31 mouse cellular contexts compared by ENCODE assay signal in genomic region chr11:98050520-98050815, GRCm38 (mm10). TPM values are rescaled to one million over a fixed set of nuclear protein-coding genes. Genes with fewer than 3 reads are reported as not detected.
DNase-seq lines count a peak whose midpoint lies in the region; ATAC-seq and TF ChIP-seq lines count a peak whose summit lies in the region.
"Had no signal": no experiment of that assay in that cellular context is flagged by ENCODE, and none has a peak within 500 bp of the region (broad histone marks: within the 10 kb centered on the region; RNA-seq: fewer than 3 reads in every experiment).

No protein-coding gene starts in this region.

- WGBS in neural tube, embryonic 11.5 days = 3% methylated on average over 2 of the region's 2 CpGs
- 42% methylated on average over 2 of the region's 2 CpGs for WGBS in embryonic facial prominence, embryonic 10.5 days
- WGBS in neural tube, embryonic 15.5 days = 25% methylated on average over 2 of the region's 2 CpGs

- no peak for TF ChIP-seq EP300 in CH12.LX (IDR thresholded peaks at IDR 0.05; ENCODE audit: low read length)

- no peak overlapping the region for H3K4me3 ChIP-seq in neural tube, embryonic 11.5 days (ENCODE audit: low read depth, low read length)
- no peak overlapping the region for H3K4me3 ChIP-seq in CH12.LX (replicated peaks in 1 of 3; ENCODE audit: low read depth in 2 of 3, low read length in 2 of 3, poor library complexity in 1 of 3)
- peak overlapping the region; percentile 23; the same call in 1 of the 2 replicates for H3K4me3 ChIP-seq in embryonic facial prominence, embryonic 10.5 days
- H3K4me3 ChIP-seq in neural tube, embryonic 15.5 days (replicated peaks) = no peak overlapping the region
- H3K4me3 ChIP-seq: embryonic facial prominence, embryonic 13.5 days; forebrain, embryonic 10.5 days; gastrocnemius, adult 2 months; heart, embryonic 12.5 days; kidney, embryonic 15.5 days; layer of hippocampus, adult 2 months; liver, embryonic 12.5 days; midbrain, embryonic 15.5 days; stomach, embryonic 15.5 days had no signal

- dilution Hi-C loops in CH12.LX (cut with MboI; ENCODE audit: extremely low pct_ligation_motif_present, extremely low pct_unique_long_range_greater_than_20kb, low sequenced_read_pairs) = no loop called here

- no peak for TF ChIP-seq CTCF in CH12.LX (conservative IDR thresholded peaks at IDR 0.05 in 1 of 2, IDR thresholded peaks at IDR 0.05 in 1 of 2; ENCODE audit: low read depth in 2 of 2, low read length in 2 of 2)

- in situ Hi-C loops in CH12.LX (cut with MboI; ENCODE audit: low pct_ligation_motif_present, low pct_unique_long_range_greater_than_20kb, low sequenced_read_pairs) = no loop called here

- 0 out of 2 replicates have a peak overlapping the region, but pooled peaks have one; percentile 3 for H3K4me2 ChIP-seq in neural tube, embryonic 11.5 days (ENCODE audit: low read depth)
- H3K4me2 ChIP-seq in CH12.LX (ENCODE audit: insufficient read depth, low read depth, poor library complexity, severe bottlenecking) = peak overlapping the region; percentile 55; the same call in 1 of the 2 replicates
- H3K4me2 ChIP-seq in neural tube, embryonic 15.5 days = peak overlapping the region; percentile 74; the same call in 1 of the 2 replicates
- H3K4me2 ChIP-seq: embryonic facial prominence, embryonic 13.5 days; heart, embryonic 12.5 days; hindbrain, embryonic 14.5 days; liver, embryonic 12.5 days; midbrain, embryonic 15.5 days; stomach, embryonic 15.5 days had no signal

- no peak overlapping the region for H3K9ac ChIP-seq in neural tube, embryonic 11.5 days (ENCODE audit: low read length)
- no peak overlapping the region for H3K9ac ChIP-seq in CH12.LX (ENCODE audit: insufficient read depth, low read depth)
- H3K9ac ChIP-seq in neural tube, embryonic 15.5 days (replicated peaks) = no peak overlapping the region
- H3K9ac ChIP-seq: embryonic facial prominence, embryonic 13.5 days; heart, embryonic 12.5 days; hindbrain, embryonic 14.5 days; kidney, embryonic 15.5 days; liver, embryonic 12.5 days; liver, postnatal 0 days; midbrain, embryonic 15.5 days; stomach, embryonic 15.5 days had no signal

- no peak for TF ChIP-seq POLR2A in CH12.LX (IDR thresholded peaks at IDR 0.05; ENCODE audit: low read depth, low read length)

- peaks cover 29% of the 10 kb centered on the region for H3K27me3 ChIP-seq in neural tube, embryonic 11.5 days (ENCODE audit: control insufficient read depth, insufficient read depth, low read length)
- H3K27me3 ChIP-seq in CH12.LX (replicated peaks) = no peaks in the 10 kb centered on the region
- H3K27me3 ChIP-seq in embryonic facial prominence, embryonic 10.5 days (replicated peaks; ENCODE audit: low read depth, poor library complexity, severe bottlenecking) = peaks cover 83% of the 10 kb centered on the region
- H3K27me3 ChIP-seq in neural tube, embryonic 15.5 days (replicated peaks) = peaks cover 17% of the 10 kb centered on the region

- H3K36me3 ChIP-seq in neural tube, embryonic 11.5 days (ENCODE audit: control insufficient read depth, insufficient read depth, low read length) = no peaks in the 10 kb centered on the region
- no peaks in the 10 kb centered on the region for H3K36me3 ChIP-seq in CH12.LX (replicated peaks in 1 of 2; ENCODE audit: control insufficient read depth in 1 of 2, insufficient read depth in 1 of 2, low read length in 1 of 2)
- H3K36me3 ChIP-seq in embryonic facial prominence, embryonic 10.5 days (replicated peaks) = no peaks in the 10 kb centered on the region
- no peaks in the 10 kb centered on the region for H3K36me3 ChIP-seq in neural tube, embryonic 15.5 days
- H3K36me3 ChIP-seq: embryonic facial prominence, embryonic 13.5 days; forebrain, embryonic 10.5 days; heart, embryonic 12.5 days; kidney, embryonic 15.5 days; liver, embryonic 12.5 days; midbrain, embryonic 15.5 days; stomach, embryonic 15.5 days had no signal

- ATAC-seq in neural tube, embryonic 11.5 days (ENCODE audit: insufficient read depth, low FRiP score, low TSS enrichment) = no peak
- no peak for ATAC-seq in neural tube, embryonic 15.5 days (ENCODE audit: low FRiP score)
- ATAC-seq: activated CD4-positive, CD25-positive, alpha-beta regulatory T cell, adult 4 months; forebrain, embryonic 16.5 days; inflammation-experienced regulatory T-cells, adult 6 months; liver, embryonic 12.5 days; midbrain, embryonic 15.5 days had no signal

- no peak overlapping the region for H3K27ac ChIP-seq in neural tube, embryonic 11.5 days (ENCODE audit: low read depth, low read length)
- peak overlapping the region; percentile 34; the same call in 1 of the 2 replicates for H3K27ac ChIP-seq in CH12.LX (ENCODE audit: insufficient read depth, low read depth)
- no peak overlapping the region for H3K27ac ChIP-seq in embryonic facial prominence, embryonic 10.5 days (replicated peaks)
- no peak overlapping the region for H3K27ac ChIP-seq in neural tube, embryonic 15.5 days (replicated peaks)
- H3K27ac ChIP-seq: embryonic facial prominence, embryonic 13.5 days; forebrain, embryonic 10.5 days; gastrocnemius, adult 2 months; hindbrain, embryonic 14.5 days; kidney, embryonic 15.5 days; layer of hippocampus, adult 2 months; liver, embryonic 12.5 days; midbrain, embryonic 15.5 days; stomach, embryonic 15.5 days had no signal

- H3K79me2 ChIP-seq in CH12.LX (replicated peaks; ENCODE audit: control insufficient read depth, extremely low read depth, insufficient read depth, poor library complexity, severe bottlenecking) = no peaks in the 10 kb centered on the region

- no peaks in the 10 kb centered on the region for H3K9me3 ChIP-seq in neural tube, embryonic 11.5 days (ENCODE audit: control insufficient read depth, low read length)
- H3K9me3 ChIP-seq in CH12.LX (replicated peaks; ENCODE audit: low read length) = peaks cover 22% of the 10 kb centered on the region
- no peaks in the 10 kb centered on the region for H3K9me3 ChIP-seq in embryonic facial prominence, embryonic 10.5 days
- no peaks in the 10 kb centered on the region for H3K9me3 ChIP-seq in neural tube, embryonic 15.5 days (replicated peaks)
- H3K9me3 ChIP-seq: embryonic facial prominence, embryonic 13.5 days; forebrain, embryonic 10.5 days; heart, embryonic 12.5 days; kidney, embryonic 15.5 days; liver, embryonic 12.5 days; midbrain, embryonic 15.5 days; stomach, embryonic 15.5 days had no signal

- DNase-seq in neural tube, embryonic 11.5 days (ENCODE audit: low spot score) = no peak
- no peak for DNase-seq in neural tube, embryonic 10.5 days (ENCODE audit: extremely low spot score, low spot score)
- DNase-seq in CH12.LX (ENCODE audit: extremely low read depth) = no peak
- no peak for DNase-seq in embryonic facial prominence, embryonic 10.5 days (ENCODE audit: low spot score)
- no peak for DNase-seq in right cerebral cortex, postnatal 10 days (ENCODE audit: low spot score in 2 of 2)
- DNase-seq in urinary bladder, postnatal 25 days (ENCODE audit: low spot score) = no peak
- DNase-seq: adrenal gland, adult 2 months; adrenal gland, postnatal 36 days; cerebellum, adult 9-10 months; embryo, embryonic 11 days; gastrocnemius, adult 2 months; gastrocnemius, postnatal 36 days; heart, adult 18-20 months; heart, postnatal 4 days; kidney, adult 11 months; kidney, postnatal 25 days; left cerebral cortex, postnatal 4 days; liver, postnatal 0 days had no signal

- no peak for TF ChIP-seq RAD21 in CH12.LX (IDR thresholded peaks at IDR 0.05; ENCODE audit: low read depth, low read length)

- H3K4me1 ChIP-seq in neural tube, embryonic 11.5 days (ENCODE audit: control insufficient read depth, insufficient read depth, low read length) = peaks cover 4% of the 10 kb centered on the region; the same call in 1 of the 2 replicates
- H3K4me1 ChIP-seq in CH12.LX (ENCODE audit: control insufficient read depth in 1 of 2, insufficient read depth in 2 of 2) = peaks cover 15 to 51% of the 10 kb centered on the region in 2 experiments
- H3K4me1 ChIP-seq in embryonic facial prominence, embryonic 10.5 days = peaks cover 31% of the 10 kb centered on the region
- H3K4me1 ChIP-seq in neural tube, embryonic 15.5 days = peaks cover 44% of the 10 kb centered on the region

TF ChIP-seq in CH12.LX, 34 proteins besides CTCF, POLR2A, EP300 and RAD21:
- TF ChIP-seq JUND (conservative IDR thresholded peaks at IDR 0.05; ENCODE audit: low read depth, low read length) = no peak
- 0 out of 2 replicates have a peak, but pooled peaks have one; percentile 7 for TF ChIP-seq RCOR1 (conservative IDR thresholded peaks at IDR 0.05; ENCODE audit: low read depth, low read length)

RNA-seq across cellular contexts. Expression of gene Stac2, which starts 2.8 kb away (rescaled TPM):
- 6.6 and 6.8 TPM in 2 replicates for polyA plus RNA-seq in neural tube, embryonic 11.5 days (2014; fragmentation: Nextera tagmentation; extraction: Ambion mirVana)
- total RNA-seq in CH12.LX (2012; rRNA removed) = not detected in 2 replicates
- not detected in 2 replicates for total RNA-seq in CH12.LX (2014; rRNA removed)
- 0.07 and 0.11 TPM in 2 replicates for polyA plus RNA-seq in CH12.LX (2012; ENCODE audit: insufficient read length, low read depth)
- polyA plus RNA-seq in embryonic facial prominence, embryonic 10.5 days (2016; fragmentation: Nextera tagmentation; extraction: Ambion mirVana) = 0.25 and 0.47 TPM in 2 replicates
- polyA plus RNA-seq in neural tube, embryonic 15.5 days (2015; fragmentation: Nextera tagmentation; extraction: Ambion mirVana) = 15.8 and 18.2 TPM in 2 replicates

RNA-seq across cellular contexts. Expression of gene Rpl19, which starts 24.0 kb away (rescaled TPM):
- 926 and 968 TPM in 2 replicates for polyA plus RNA-seq in neural tube, embryonic 11.5 days (2014; fragmentation: Nextera tagmentation; extraction: Ambion mirVana)
- total RNA-seq in CH12.LX (2012; rRNA removed) = 5,182 and 5,259 TPM in 2 replicates
- 3,446 and 3,465 TPM in 2 replicates for total RNA-seq in CH12.LX (2014; rRNA removed)
- 2,949 and 3,228 TPM in 2 replicates for polyA plus RNA-seq in CH12.LX (2012; ENCODE audit: insufficient read length, low read depth)
- polyA plus RNA-seq in embryonic facial prominence, embryonic 10.5 days (2016; fragmentation: Nextera tagmentation; extraction: Ambion mirVana) = 1,206 and 1,219 TPM in 2 replicates
- polyA plus RNA-seq in neural tube, embryonic 15.5 days (2015; fragmentation: Nextera tagmentation; extraction: Ambion mirVana) = 655 and 750 TPM in 2 replicates

RNA-seq across cellular contexts. Expression of gene Cacnb1, which starts 27.6 kb away (rescaled TPM):
- polyA plus RNA-seq in neural tube, embryonic 11.5 days (2014; fragmentation: Nextera tagmentation; extraction: Ambion mirVana) = 15.2 and 15.8 TPM in 2 replicates
- 0.46 and 0.55 TPM in 2 replicates for total RNA-seq in CH12.LX (2012; rRNA removed)
- 0.12 TPM in 1 of 2 replicates, not detected in the other for total RNA-seq in CH12.LX (2014; rRNA removed)
- polyA plus RNA-seq in CH12.LX (2012; ENCODE audit: insufficient read length, low read depth) = 0.36 and 0.59 TPM in 2 replicates
- 5.3 and 5.7 TPM in 2 replicates for polyA plus RNA-seq in embryonic facial prominence, embryonic 10.5 days (2016; fragmentation: Nextera tagmentation; extraction: Ambion mirVana)
- 50.9 and 63.0 TPM in 2 replicates for polyA plus RNA-seq in neural tube, embryonic 15.5 days (2015; fragmentation: Nextera tagmentation; extraction: Ambion mirVana)

RNA-seq across cellular contexts. Expression of gene Arl5c, which starts 54.5 kb away (rescaled TPM):
- polyA plus RNA-seq in neural tube, embryonic 11.5 days (2014; fragmentation: Nextera tagmentation; extraction: Ambion mirVana) = 10.6 and 14.1 TPM in 2 replicates
- total RNA-seq in CH12.LX (2012; rRNA removed) = 28.2 and 28.5 TPM in 2 replicates
- 32.2 and 33.1 TPM in 2 replicates for total RNA-seq in CH12.LX (2014; rRNA removed)
- polyA plus RNA-seq in CH12.LX (2012; ENCODE audit: insufficient read length, low read depth) = 36.1 and 45.5 TPM in 2 replicates
- polyA plus RNA-seq in embryonic facial prominence, embryonic 10.5 days (2016; fragmentation: Nextera tagmentation; extraction: Ambion mirVana) = 15.6 and 19.2 TPM in 2 replicates
- 11.8 and 14.0 TPM in 2 replicates for polyA plus RNA-seq in neural tube, embryonic 15.5 days (2015; fragmentation: Nextera tagmentation; extraction: Ambion mirVana)

Comparison
In these comparisons a context has a peak if more than half of its experiments do, and no peak if none do; other contexts are left out.
1. H3K4me2 ChIP-seq: peak in every context shown above with its lines; median percentile 74 in neural tube, embryonic 15.5 days; 55 in CH12.LX; 3 in neural tube, embryonic 11.5 days.